Mouse (Mus musculus) embryonic fibroblast, embryonic 13.5 days (primary cell): Measurements from ENCODE around the gene Myo18a. TPM values are rescaled to one million over a fixed set of nuclear protein-coding genes. Genes with fewer than 3 reads are reported as not detected.

Source experiments
- H3K27ac ChIP-seq: 2 replicates; pipeline ENCODE4 v1.5.1; 2012; ENCODE audit warnings: low read length, control low read depth, inconsistent platforms; ENCODE audit not compliant: insufficient read depth
- H3K4me1 ChIP-seq: 2 replicates; pipeline ENCODE4 v1.6.1; 2011; ENCODE audit warnings: low read length; ENCODE audit not compliant: control insufficient read depth, insufficient read depth
- H3K4me3 ChIP-seq: 2 replicates; pipeline ENCODE4 v1.5.1; 2011; ENCODE audit warnings: mild to moderate bottlenecking, control low read depth, low read length; ENCODE audit not compliant: insufficient read depth
- CTCF ChIP-seq: IDR thresholded peaks from 2 replicates; pipeline ENCODE4 v1.5.1; 2011; ENCODE audit warnings: mild to moderate bottlenecking, control low read depth, low read length, moderate library complexity, borderline replicate concordance; ENCODE audit not compliant: insufficient read depth
- POLR2A ChIP-seq: IDR thresholded peaks from 2 replicates; pipeline ENCODE4 v1.6.1; 2011; ENCODE audit warnings: low read depth, mild to moderate bottlenecking, control low read depth, low read length, moderate library complexity
- polyA plus RNA-seq: library from polyadenylated mRNA; stranded (reverse); fragments of >200 nt; gene quantifications from 2 replicates; pipeline ENCODE4 v1.2.4, GENCODE M21; 2011; ENCODE audit warnings: low read depth; ENCODE audit not compliant: missing spikeins, insufficient read length

The Myo18a gene
- polyA plus RNA-seq, 1 experiment, result 20.1 TPM

DNA sequence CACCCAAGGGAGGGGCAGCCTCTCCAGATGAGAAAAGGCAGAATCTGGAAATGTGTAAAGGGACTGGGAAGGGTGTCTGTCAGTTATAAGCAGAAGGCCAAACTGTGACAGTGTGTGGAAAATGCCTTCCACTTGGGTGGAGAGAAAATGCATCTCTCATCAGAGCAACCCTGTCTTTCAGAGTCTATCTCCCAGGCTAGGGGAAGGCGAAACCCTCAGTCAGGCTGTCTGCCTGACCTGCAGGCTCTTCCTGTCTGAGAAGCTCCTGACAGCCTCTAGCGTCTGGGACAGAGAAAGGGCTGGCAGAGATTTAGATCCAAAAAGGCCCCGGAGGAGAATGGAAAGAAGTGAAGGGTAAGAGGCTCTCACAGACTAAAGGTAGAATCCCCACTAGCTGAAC is 140.7 kb downstream of the Myo18a start:
- Histone ChIP-seq H3K4me3 (no peak overlapping the region), H3K27ac (no peak overlapping the region), H3K4me1 (no peaks in the 10 kb centered on the region)
- TF ChIP-seq CTCF (no peak), POLR2A (no peak)

DNA sequence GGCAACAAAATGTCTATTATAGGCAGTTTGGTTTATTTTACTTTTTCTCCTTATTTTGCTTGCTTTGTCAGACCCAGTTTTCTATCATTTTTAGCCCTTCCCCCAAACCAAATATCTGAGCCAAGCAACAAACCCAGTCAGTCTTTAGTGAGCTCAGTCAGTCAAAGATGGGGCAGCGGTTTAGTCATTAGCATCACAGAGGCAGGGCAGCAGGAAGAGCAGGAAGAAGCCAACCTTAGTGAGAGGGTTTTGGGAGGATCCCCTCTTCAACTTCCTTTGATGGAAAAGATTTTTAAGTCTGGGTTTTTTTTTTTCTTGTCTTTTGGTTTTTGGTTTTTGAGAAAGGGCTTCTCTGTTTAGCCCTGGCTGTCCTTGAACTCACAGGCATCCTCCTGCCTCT is 141.7 kb downstream of the Myo18a start:
- TF ChIP-seq POLR2A, result no peak
- no peak for TF ChIP-seq CTCF
- Histone ChIP-seq H3K4me3 (no peak overlapping the region), H3K4me1 (no peaks in the 10 kb centered on the region)

DNA sequence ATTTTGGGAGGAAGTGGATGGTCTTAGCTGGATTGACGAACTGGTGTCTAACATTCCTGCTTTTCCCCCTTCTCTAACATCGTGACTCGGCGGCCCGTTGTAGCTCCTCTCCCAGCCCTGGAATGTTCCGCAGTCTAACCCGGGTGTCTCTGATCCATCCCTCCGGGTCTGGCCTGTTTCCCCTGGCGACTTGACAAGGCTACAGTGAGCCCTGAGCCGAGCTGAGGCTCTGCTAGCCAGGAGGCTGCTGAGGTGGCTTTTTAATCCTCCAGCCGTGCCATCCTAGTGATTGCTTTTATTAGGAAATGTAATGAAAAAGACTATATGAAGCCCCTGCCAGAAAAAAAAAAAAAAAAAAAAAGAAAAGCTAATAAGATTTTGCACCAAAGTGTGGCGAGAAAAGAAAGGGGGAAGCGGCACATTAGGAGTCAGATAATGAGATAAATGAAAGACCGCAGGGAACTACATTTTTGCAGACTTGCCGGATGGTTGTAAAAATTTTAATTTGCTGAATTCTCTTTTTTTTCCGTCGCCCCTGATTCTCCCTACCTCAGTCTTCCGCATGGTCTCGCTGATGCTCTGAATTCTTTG is 143.1 kb downstream of the Myo18a start:
- Histone ChIP-seq H3K4me3 (no peak overlapping the region), H3K4me1 (no peaks in the 10 kb centered on the region), H3K27ac (no peak overlapping the region)
- no peak for TF ChIP-seq CTCF
- TF ChIP-seq POLR2A, result no peak

More for the DNA sequence above, 141.7 kb downstream of the Myo18a start:
- no peak overlapping the region for H3K27ac ChIP-seq

DNA sequence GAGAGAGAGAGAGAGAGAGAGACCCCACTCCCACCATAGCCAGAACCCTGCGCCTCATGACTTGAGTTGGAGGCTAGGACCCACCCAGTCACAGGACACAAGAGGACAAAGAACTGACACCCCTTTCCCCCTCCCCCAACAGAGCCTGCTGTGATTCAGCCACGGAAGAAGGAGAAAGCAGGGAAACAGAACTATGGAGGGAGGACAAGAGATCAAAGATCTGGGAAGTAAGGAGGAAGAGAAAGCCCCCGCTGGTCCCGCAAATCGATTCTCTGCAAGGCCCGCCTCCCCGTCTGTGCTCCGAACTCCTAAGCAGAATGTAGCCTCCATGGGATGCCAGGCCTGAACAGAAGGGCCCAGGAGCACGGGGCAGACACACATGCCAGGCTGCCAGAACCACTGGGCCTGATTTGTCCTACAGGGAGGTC is 143.7 kb downstream of the Myo18a start:
- Histone ChIP-seq H3K4me3 (no peak overlapping the region), H3K27ac (no peak overlapping the region), H3K4me1 (no peaks in the 10 kb centered on the region)
- TF ChIP-seq POLR2A, result no peak
- TF ChIP-seq CTCF, result no peak

DNA sequence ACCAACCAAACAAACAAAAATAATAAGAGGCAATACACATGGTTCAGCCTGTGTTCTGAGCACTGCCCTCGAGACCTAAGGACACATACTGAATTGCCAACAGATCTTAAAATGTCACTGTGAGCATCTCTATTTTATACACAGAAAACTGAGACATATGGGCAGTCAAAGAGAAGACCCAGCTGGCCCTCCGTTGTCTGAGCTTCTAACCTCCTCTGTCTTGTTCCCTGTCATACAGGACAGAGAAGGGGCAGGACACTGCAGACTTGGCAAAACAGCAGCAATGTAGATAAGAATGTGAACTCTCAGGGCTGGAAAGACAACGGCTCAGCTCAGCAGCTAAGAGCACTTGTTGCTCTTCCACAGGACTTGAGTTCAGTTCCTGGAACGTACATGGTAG is 145.4 kb downstream of the Myo18a start:
- TF ChIP-seq POLR2A (no peak), CTCF (no peak)

DNA sequence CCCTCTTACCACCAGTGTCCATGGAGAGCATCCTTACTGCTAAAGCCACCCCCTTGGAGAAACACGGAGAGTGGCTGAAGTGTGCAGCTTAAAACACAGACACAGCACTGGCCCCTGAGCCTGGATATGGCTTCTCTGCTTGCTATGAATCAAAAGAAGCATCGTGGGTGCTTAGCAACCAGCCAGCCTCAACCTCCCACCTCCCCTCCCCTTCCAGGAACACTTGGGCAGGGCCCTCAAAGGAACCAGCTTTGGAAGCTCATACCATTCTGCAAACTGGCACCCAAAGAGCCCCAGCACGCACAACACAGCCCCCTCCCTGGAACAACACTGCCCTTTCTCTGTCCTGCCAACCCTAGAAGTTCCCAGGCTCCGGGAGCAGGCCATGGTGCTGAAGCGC is 146.3 kb downstream of the Myo18a start:
- H3K4me1 ChIP-seq, result no peaks in the 10 kb centered on the region
- TF ChIP-seq POLR2A (no peak), CTCF (no peak)
- no peak overlapping the region for H3K4me3 ChIP-seq
- no peak overlapping the region for H3K27ac ChIP-seq

More for the DNA sequence above, 145.4 kb downstream of the Myo18a start:
- Histone ChIP-seq H3K4me3 (no peak overlapping the region), H3K4me1 (no peaks in the 10 kb centered on the region), H3K27ac (no peak overlapping the region)

DNA sequence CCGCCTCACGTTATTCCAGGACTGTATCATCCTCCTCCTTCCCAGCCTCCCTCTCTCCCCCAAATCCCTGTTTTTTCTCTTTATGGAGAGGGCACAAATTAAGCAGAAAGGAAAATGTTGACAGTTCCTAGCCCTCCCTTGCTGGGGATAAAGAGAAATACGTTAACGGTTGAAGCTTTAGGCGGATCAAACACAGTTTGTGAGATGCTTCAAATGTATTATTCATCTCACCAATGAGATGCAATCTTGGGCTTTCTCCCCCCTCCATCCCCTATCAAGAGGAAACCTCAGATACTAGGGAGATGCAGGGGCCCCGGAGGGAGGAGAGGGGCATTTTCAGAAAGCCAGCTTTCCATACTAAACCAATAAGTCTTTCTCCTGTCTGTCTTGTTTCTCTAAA is 146.7 kb downstream of the Myo18a start:
- Histone ChIP-seq H3K4me1 (no peaks in the 10 kb centered on the region), H3K4me3 (no peak overlapping the region), H3K27ac (no peak overlapping the region)
- TF ChIP-seq POLR2A (no peak), CTCF (no peak)

DNA sequence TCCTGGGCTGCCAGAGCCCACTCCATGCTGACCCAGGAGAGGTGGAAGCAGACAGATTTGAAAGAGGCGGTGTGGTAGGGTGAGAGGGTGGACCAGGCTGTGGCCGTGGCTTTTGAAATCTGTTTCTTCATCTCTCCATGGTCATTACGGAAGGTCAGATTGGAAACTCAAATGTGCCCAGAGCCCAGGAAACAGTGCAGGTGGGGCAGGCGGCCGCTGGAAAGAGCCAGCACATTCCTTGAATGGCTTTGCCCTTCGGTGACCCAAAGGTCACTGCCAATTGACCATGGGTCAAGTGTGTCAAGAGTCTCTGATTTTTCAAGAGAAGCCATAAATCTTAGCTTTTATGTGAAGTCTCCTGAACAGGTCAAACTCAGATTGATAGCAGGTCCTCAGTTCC is 150.5 kb downstream of the Myo18a start:
- Histone ChIP-seq H3K4me3 (no peak overlapping the region), H3K4me1 (no peaks in the 10 kb centered on the region), H3K27ac (no peak overlapping the region)
- TF ChIP-seq CTCF (no peak), POLR2A (no peak)

DNA sequence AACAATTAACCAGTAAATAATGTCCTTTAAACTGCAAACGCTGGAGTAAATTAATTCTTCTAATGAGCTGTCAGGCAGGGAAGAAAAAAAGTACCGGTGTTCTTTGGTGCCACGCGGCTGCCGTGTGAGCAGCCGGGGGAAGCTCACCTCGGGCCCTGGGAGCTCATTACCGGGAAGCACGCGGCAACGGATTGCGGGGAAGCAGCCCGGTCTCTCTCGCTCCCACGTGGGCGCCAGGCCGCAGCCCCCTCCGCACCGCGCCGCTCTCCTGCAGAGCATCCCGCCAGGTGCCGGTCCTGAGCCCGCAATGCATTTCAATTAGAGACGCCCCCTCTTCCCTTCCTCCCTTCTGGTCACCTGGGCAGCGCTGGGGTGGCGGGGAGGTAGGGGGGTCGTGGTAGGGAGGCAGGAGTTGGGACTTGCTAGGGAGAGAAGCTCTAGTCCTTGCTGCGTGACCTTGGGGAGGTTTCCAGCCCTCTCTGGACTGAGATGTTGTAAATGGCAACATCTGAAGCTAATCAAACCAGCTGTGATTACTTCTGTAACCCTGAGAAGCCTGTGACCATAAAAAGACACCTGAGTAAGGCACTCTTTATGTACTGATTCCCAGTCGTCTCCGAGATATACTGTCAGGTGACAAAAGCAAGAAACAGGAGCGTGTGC is 151.7 kb downstream of the Myo18a start:
- Histone ChIP-seq H3K27ac (no peak overlapping the region), H3K4me1 (no peaks in the 10 kb centered on the region), H3K4me3 (no peak overlapping the region)
- TF ChIP-seq CTCF, result no peak
- TF ChIP-seq POLR2A, result no peak

Other genes starting within 250 kb of the Myo18a start
- 0.37 and 1.0 TPM in 2 replicates for gene Abhd15, start 248.1 kb upstream of the Myo18a start, polyA plus RNA-seq
- gene Trp53i13, start 247.3 kb upstream of the Myo18a start, polyA plus RNA-seq, result 21.2 and 26.4 TPM in 2 replicates
- not detected in 2 replicates for gene Gm10392, start 244.0 kb upstream of the Myo18a start, polyA plus RNA-seq
- gene Taok1, start 155.4 kb upstream of the Myo18a start, polyA plus RNA-seq, result 62.1 and 64.5 TPM in 2 replicates
- gene Nufip2, start 77.1 kb upstream of the Myo18a start, polyA plus RNA-seq, result 76.8 and 87.1 TPM in 2 replicates
- gene Cryba1, start 38.0 kb upstream of the Myo18a start, polyA plus RNA-seq, result not detected in 2 replicates
- not detected in 2 replicates for gene Gm10277, start 24.5 kb downstream of the Myo18a start, polyA plus RNA-seq
- not detected in 2 replicates for gene Pipox, start 130.8 kb downstream of the Myo18a start, polyA plus RNA-seq
- gene Sez6, start 167.6 kb downstream of the Myo18a start, polyA plus RNA-seq, result not detected in 2 replicates
- gene Phf12, start 219.5 kb downstream of the Myo18a start, polyA plus RNA-seq, result 39.4 and 47.4 TPM in 2 replicates